Mouse (Mus musculus): ENCODE data around the gene Tpx2. TPM values are rescaled to one million over a fixed set of nuclear protein-coding genes. Genes with fewer than 3 reads are reported as not detected.

Gene Tpx2
- polyA plus RNA-seq, 1 experiment from 2014 or later, result 55.7 TPM

GRCm38 (mm10) chr2:152819097-152819624 lies 28.6 kb upstream of the Tpx2 start:
- no peaks in the 10 kb centered on the region for H3K27me3 ChIP-seq
- TF ChIP-seq CTCF (IDR thresholded peaks at IDR 0.05), result no peak
- CTCF ChIA-PET, result interaction anchor here (1.0 to 2.2 kb wide), 2 partner anchors 13 to 52 kb away, joined by 3 to 8 read pairs; no protein-coding TSS in a partner anchor
- in situ Hi-C loops (cut with MboI; ENCODE audit: low pct_unique_long_range_greater_than_20kb), result no loop called here
- no peak for DNase-seq (ENCODE audit: low read depth, low spot score)
- ATAC-seq, result no peak
- POLR2A ChIA-PET, result interaction anchor here (1.0 kb wide), 1 partner anchor 9 kb away, joined by 4 read pairs; no protein-coding TSS in a partner anchor

- no peaks in the 10 kb centered on the region for H3K27me3 ChIP-seq
- POLR2A ChIA-PET, result interaction anchor here (0.6 to 1.2 kb wide), 4 partner anchors 8 to 111 kb away, joined by 3 to 4 read pairs (median 4); no protein-coding TSS in a partner anchor
- CTCF ChIA-PET, result interaction anchor here (1.0 to 2.5 kb wide), 4 partner anchors 9 to 52 kb away, joined by 3 to 11 read pairs (median 6); no protein-coding TSS in a partner anchor
- no peak for DNase-seq (ENCODE audit: low read depth, low spot score)
- in situ Hi-C loops (cut with MboI; ENCODE audit: low pct_unique_long_range_greater_than_20kb), result loop anchor here (5.0 kb wide), 1 partner anchor 78 kb away; no protein-coding TSS in a partner anchor
- no peak for ATAC-seq
- TF ChIP-seq CTCF (IDR thresholded peaks at IDR 0.05), result no peak
These were observed 27.8 kb upstream of the Tpx2 start for GRCm38 (mm10) chr2:152819926-152820325.

- ChIA-PET POLR2A (interaction anchor here (0.6 to 1.2 kb wide), 3 partner anchors 10 to 111 kb away, joined by 3 to 4 read pairs (median 3); no protein-coding TSS in a partner anchor), CTCF (interaction anchor here (1.0 to 2.5 kb wide), 3 partner anchors 9 to 14 kb away, joined by 3 to 11 read pairs (median 8); no protein-coding TSS in a partner anchor)
- in situ Hi-C loops (cut with MboI; ENCODE audit: low pct_unique_long_range_greater_than_20kb), result loop anchor here (5.0 kb wide), 1 partner anchor 78 kb away; no protein-coding TSS in a partner anchor
- TF ChIP-seq CTCF (IDR thresholded peaks at IDR 0.05), result no peak
- H3K27me3 ChIP-seq, result no peaks in the 10 kb centered on the region
- no peak for DNase-seq (ENCODE audit: low read depth, low spot score)
- peak; percentile 32 for ATAC-seq
These were observed 27.4 kb upstream of the Tpx2 start for GRCm38 (mm10) chr2:152820369-152820768.

GRCm38 (mm10) chr2:152821023-152821422 lies 26.7 kb upstream of the Tpx2 start:
- DNase-seq (ENCODE audit: low read depth, low spot score) (no peak), ATAC-seq (peak; percentile 32)
- ChIA-PET CTCF (interaction anchor here (1.2 to 2.5 kb wide), 3 partner anchors 10 to 124 kb away, joined by 5 to 11 read pairs (median 8); no protein-coding TSS in a partner anchor), POLR2A (interaction anchor here (1.1 to 1.2 kb wide), 2 partner anchors 9 to 79 kb away, joined by 3 to 4 read pairs; no protein-coding TSS in a partner anchor)
- no peak for TF ChIP-seq CTCF (IDR thresholded peaks at IDR 0.05)
- in situ Hi-C loops (cut with MboI; ENCODE audit: low pct_unique_long_range_greater_than_20kb), result loop anchor here (5.0 kb wide), 1 partner anchor 79 kb away; no protein-coding TSS in a partner anchor
- H3K27me3 ChIP-seq, result no peaks in the 10 kb centered on the region

DNA sequence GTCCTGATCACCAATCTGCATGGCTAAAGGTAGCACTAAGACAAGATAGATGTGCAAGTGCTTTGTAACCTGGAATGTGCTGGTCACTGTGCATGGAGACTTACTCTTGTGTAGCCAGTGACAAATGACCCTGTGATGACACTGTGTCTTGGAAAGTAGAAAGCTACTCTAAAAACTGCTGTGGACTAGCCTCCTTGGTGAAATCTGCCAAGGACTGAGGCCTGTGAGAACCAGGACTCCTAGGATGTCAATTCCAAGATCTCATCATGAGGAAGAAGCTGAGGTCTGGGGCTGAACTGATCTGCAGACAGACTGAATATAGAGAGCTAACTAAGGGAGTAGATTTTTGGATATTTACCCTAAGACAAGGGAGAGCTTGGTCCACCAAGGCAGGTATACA lies 26.2 kb upstream of the Tpx2 start:
- ATAC-seq, result no peak
- CTCF ChIA-PET, result interaction anchor here (1.0 to 4.0 kb wide), 5 partner anchors 11 to 144 kb away, joined by 3 to 11 read pairs (median 6); no protein-coding TSS in a partner anchor
- no peaks in the 10 kb centered on the region for H3K27me3 ChIP-seq
- in situ Hi-C loops (cut with MboI; ENCODE audit: low pct_unique_long_range_greater_than_20kb), result loop anchor here (5.0 kb wide), 1 partner anchor 79 kb away; no protein-coding TSS in a partner anchor
- TF ChIP-seq CTCF (IDR thresholded peaks at IDR 0.05), result no peak
- POLR2A ChIA-PET, result interaction anchor here (2.0 to 2.3 kb wide), 2 partner anchors 11 to 16 kb away, joined by 6 to 8 read pairs; no protein-coding TSS in a partner anchor
- no peak for DNase-seq (ENCODE audit: low read depth, low spot score)

GRCm38 (mm10) chr2:152823770-152824169 lies 24.0 kb upstream of the Tpx2 start:
- no peak for TF ChIP-seq CTCF (IDR thresholded peaks at IDR 0.05)
- ATAC-seq (no peak), DNase-seq (ENCODE audit: low read depth, low spot score) (no peak)
- ChIA-PET POLR2A (interaction anchor here (0.9 to 2.3 kb wide), 3 partner anchors 13 to 87 kb away, joined by 4 to 8 read pairs (median 6); partner anchors contain the start of gene Id1), CTCF (interaction anchor here (1.1 to 4.0 kb wide), 6 partner anchors 10 to 147 kb away, joined by 3 to 11 read pairs (median 5); no protein-coding TSS in a partner anchor)
- in situ Hi-C loops (cut with MboI; ENCODE audit: low pct_unique_long_range_greater_than_20kb), result loop anchor here (5.0 kb wide), 1 partner anchor 81 kb away; no protein-coding TSS in a partner anchor
- no peaks in the 10 kb centered on the region for H3K27me3 ChIP-seq

DNA sequence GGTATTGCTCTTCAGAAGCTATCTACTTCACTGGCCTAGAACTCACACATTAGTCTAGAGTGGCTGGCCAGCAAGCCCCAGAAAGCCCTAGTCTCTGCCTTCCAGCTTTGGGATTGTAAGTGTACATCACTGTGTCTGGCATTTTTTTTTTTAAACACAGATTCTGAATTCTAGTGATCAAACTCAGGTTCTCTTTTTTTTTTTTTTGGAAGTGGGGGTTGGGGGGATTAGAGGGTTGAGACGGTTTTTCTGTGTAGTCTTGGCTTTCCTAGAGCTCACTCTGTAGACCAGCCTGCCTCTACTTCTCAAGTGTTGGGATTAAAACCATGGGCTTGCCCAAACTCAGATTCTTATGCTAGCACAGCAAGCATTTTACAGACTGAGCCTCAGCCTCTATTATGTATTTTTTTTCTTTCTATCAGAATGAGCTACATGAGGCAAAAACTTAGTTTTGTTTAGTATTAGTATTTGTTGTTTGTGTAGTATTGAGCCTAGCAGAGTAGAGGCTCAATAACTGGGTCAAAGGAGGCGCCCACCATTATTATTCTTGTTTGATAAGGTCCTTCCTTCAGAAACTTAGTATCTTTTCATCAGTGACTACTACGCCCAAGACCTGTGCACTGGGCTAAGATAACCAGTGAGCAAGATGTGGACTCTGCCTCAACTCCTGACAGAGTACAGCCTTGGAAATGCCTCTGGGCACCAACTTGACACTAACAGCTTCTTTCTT lies 23.2 kb upstream of the Tpx2 start:
- ChIA-PET POLR2A (interaction anchor here (0.7 to 1.7 kb wide), 5 partner anchors 14 to 88 kb away, joined by 3 to 8 read pairs (median 4); partner anchors contain the start of gene Id1), CTCF (interaction anchor here (1.1 to 4.0 kb wide), 6 partner anchors 11 to 148 kb away, joined by 3 to 11 read pairs (median 5); no protein-coding TSS in a partner anchor)
- in situ Hi-C loops (cut with MboI; ENCODE audit: low pct_unique_long_range_greater_than_20kb), result loop anchor here (5.0 kb wide), 1 partner anchor 82 kb away; no protein-coding TSS in a partner anchor

GRCm38 (mm10) chr2:152825168-152825697 lies 22.5 kb upstream of the Tpx2 start:
- ChIA-PET CTCF (interaction anchor here (1.2 to 4.0 kb wide), 5 partner anchors 11 to 133 kb away, joined by 3 to 11 read pairs (median 5); no protein-coding TSS in a partner anchor), POLR2A (interaction anchor here (0.6 to 1.7 kb wide), 6 partner anchors 15 to 60 kb away, joined by 3 to 8 read pairs (median 4); no protein-coding TSS in a partner anchor)
- in situ Hi-C loops (cut with MboI; ENCODE audit: low pct_unique_long_range_greater_than_20kb), result no loop called here

More for the DNA sequence above, 23.2 kb upstream of the Tpx2 start:
- DNase-seq (ENCODE audit: low read depth, low spot score), result no peak
- TF ChIP-seq CTCF (IDR thresholded peaks at IDR 0.05), result no peak
- no peak for ATAC-seq
- no peaks in the 10 kb centered on the region for H3K27me3 ChIP-seq

DNA sequence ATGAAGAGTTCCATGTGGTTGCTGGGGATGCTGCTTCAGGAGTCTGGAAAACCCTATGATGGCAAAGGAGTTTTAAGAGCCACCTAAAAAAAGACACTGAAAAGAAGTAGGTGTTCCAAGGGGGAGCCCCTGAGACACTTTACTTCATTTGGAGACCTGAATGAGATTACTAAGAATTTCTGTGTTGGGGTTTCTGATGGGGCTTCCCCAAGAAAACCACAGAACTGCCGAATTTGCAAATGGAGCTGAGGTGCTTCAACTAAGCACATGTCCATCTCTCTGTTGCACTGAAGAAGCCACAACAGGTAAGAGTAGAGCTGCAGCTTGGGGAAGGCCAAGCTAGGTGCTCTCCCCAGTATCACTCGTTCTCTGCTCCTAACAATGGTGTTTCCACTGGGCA lies 22.1 kb upstream of the Tpx2 start:
- in situ Hi-C loops (cut with MboI; ENCODE audit: low pct_unique_long_range_greater_than_20kb), result no loop called here
- ATAC-seq, result no peak

More at GRCm38 (mm10) chr2:152825168-152825697, 22.5 kb upstream of the Tpx2 start:
- TF ChIP-seq CTCF (IDR thresholded peaks at IDR 0.05), result no peak
- DNase-seq (ENCODE audit: low read depth, low spot score), result no peak
- no peaks in the 10 kb centered on the region for H3K27me3 ChIP-seq
- ATAC-seq, result no peak

More for the DNA sequence above, 22.1 kb upstream of the Tpx2 start:
- DNase-seq (ENCODE audit: low read depth, low spot score), result no peak
- ChIA-PET CTCF (interaction anchor here (1.2 to 4.0 kb wide), 4 partner anchors 14 to 133 kb away, joined by 3 to 11 read pairs (median 6); no protein-coding TSS in a partner anchor), POLR2A (interaction anchor here (0.6 to 2.8 kb wide), 6 partner anchors 15 to 60 kb away, joined by 3 to 17 read pairs (median 4); no protein-coding TSS in a partner anchor)
- TF ChIP-seq CTCF (IDR thresholded peaks at IDR 0.05), result no peak
- no peaks in the 10 kb centered on the region for H3K27me3 ChIP-seq

All from Patski (cell line).